Mouse (Mus musculus) liver, postnatal 0 days (tissue): ENCODE measurements around the gene St8sia4.

Experiments
- CTCF ChIP-seq: sonication (generic); IDR thresholded peaks from 2 replicates; pipeline ENCODE4 v1.5.1; 2016; ENCODE audit warnings: antibody characterized with exemption, low read depth
- EP300 ChIP-seq: IDR thresholded peaks from 2 replicates; pipeline ENCODE4 v1.6.1; 2016; ENCODE audit warnings: antibody characterized with exemption, low read depth, mild to moderate bottlenecking

DNA sequence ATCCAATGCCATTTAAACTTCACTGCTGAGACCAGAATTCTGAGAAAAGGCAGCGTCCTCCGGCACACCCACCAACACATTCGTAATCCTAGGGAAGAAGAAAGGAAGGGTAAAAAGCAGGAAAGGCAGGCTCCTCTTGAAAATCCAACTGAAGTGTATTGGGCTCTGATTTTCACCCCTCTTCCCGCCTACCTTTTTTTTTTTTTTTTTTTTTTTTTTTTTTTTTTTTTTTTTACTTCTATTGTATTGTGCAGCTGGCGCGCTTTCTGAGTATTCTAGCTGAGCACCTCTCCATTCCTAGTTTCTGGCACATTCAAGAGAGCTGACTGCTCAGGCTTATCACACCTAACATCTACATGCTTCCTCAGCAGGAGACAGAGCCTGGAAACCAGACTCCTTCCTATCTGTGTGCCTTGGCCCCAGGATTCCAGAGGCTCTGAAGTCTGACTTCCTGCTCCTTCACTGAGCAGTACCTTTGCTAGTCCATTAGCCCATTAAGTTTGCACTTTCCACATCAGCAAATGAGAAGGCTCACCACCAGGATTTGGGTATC lies 958 bp upstream of the St8sia4 start:
- TF ChIP-seq CTCF = no peak
- TF ChIP-seq EP300 = no peak
